Comparison of ENCODE assay signal across 20 mouse cellular contexts in the genomic region with DNA sequence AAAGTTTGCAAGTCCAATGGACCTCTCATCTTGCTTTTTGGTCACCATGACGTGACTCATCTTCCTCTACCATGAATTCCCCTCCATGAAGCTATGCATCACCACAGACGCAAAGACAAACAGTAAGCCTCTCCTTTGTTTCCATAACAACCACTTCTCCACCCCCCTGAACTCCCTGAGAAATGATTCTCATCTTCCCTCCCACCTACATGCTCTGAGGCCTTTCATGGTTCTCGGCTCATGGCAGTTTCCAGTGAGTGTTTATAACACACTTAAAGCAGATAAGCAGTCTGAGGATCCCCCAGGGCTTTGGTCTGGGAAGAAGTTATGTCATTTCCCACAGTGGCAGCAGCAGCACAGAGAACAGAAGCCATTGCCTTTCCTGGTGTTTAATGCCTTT. TPM values are rescaled to one million over a fixed set of nuclear protein-coding genes. Genes with fewer than 3 reads are reported as not detected.
DNase-seq lines count a peak whose midpoint lies in the region; ATAC-seq lines count a peak whose summit lies in the region.
"Had no signal": no experiment of that assay in that cellular context is flagged by ENCODE, and none has a peak within 500 bp of the region (broad histone marks: within the 10 kb centered on the region; RNA-seq: fewer than 3 reads in every experiment).

No protein-coding gene starts in this region.

- 43% methylated on average over 3 of the region's 3 CpGs for WGBS in midbrain, embryonic 15.5 days
- 56% methylated on average over 3 of the region's 3 CpGs for WGBS in midbrain, embryonic 13.5 days
- WGBS in neural tube, embryonic 15.5 days: 37% methylated on average over 3 of the region's 3 CpGs

- H3K9ac ChIP-seq in midbrain, embryonic 15.5 days: no peak overlapping the region
- no peak overlapping the region for H3K9ac ChIP-seq in midbrain, embryonic 13.5 days (replicated peaks)
- no peak overlapping the region for H3K9ac ChIP-seq in neural tube, embryonic 15.5 days (replicated peaks)
- H3K9ac ChIP-seq: limb, embryonic 15.5 days; liver, postnatal 0 days had no signal

- DNase-seq in frontal cortex, postnatal 14 days (ENCODE audit: low spot score in 2 of 2): no peak
- DNase-seq in urinary bladder, postnatal 25 days (ENCODE audit: low spot score): no peak
- DNase-seq in left cerebral cortex, adult 11 months (ENCODE audit: low spot score): no peak
- DNase-seq: adrenal gland, postnatal 14 days; cerebellum, postnatal 25 days; gastrocnemius, postnatal 10 days; kidney, postnatal 10 days; liver, postnatal 0 days had no signal

- no peak overlapping the region for H3K27ac ChIP-seq in midbrain, embryonic 15.5 days
- H3K27ac ChIP-seq in midbrain, embryonic 13.5 days: no peak overlapping the region
- H3K27ac ChIP-seq in neural tube, embryonic 15.5 days (replicated peaks): no peak overlapping the region
- H3K27ac ChIP-seq: embryonic facial prominence, embryonic 10.5 days; heart, embryonic 10.5 days; limb, embryonic 15.5 days had no signal

- H3K27me3 ChIP-seq in midbrain, embryonic 15.5 days (replicated peaks): no peaks in the 10 kb centered on the region
- no peaks in the 10 kb centered on the region for H3K27me3 ChIP-seq in midbrain, embryonic 13.5 days
- no peaks in the 10 kb centered on the region for H3K27me3 ChIP-seq in neural tube, embryonic 15.5 days (replicated peaks)
- H3K27me3 ChIP-seq: limb, embryonic 15.5 days had no signal

- no peaks in the 10 kb centered on the region for H3K9me3 ChIP-seq in midbrain, embryonic 15.5 days
- H3K9me3 ChIP-seq in midbrain, embryonic 13.5 days: no peaks in the 10 kb centered on the region
- no peaks in the 10 kb centered on the region for H3K9me3 ChIP-seq in neural tube, embryonic 15.5 days (replicated peaks)
- H3K9me3 ChIP-seq: embryonic facial prominence, embryonic 10.5 days; heart, embryonic 10.5 days; limb, embryonic 15.5 days had no signal

- ATAC-seq in frontal cortex, adult (ENCODE audit: low TSS enrichment): peak; percentile 82
- peak; percentile 39; the same call in 1 of the 2 replicates for ATAC-seq in midbrain, embryonic 15.5 days (replicated peaks)
- no peak for ATAC-seq in midbrain, embryonic 13.5 days
- peak; percentile 74 for ATAC-seq in activated CD4-positive, CD25-positive, alpha-beta regulatory T cell, adult 4 months
- ATAC-seq in neural tube, embryonic 15.5 days (ENCODE audit: low FRiP score): peak; percentile 85
- ATAC-seq: forebrain, embryonic 16.5 days; intestine, embryonic 16.5 days; liver, postnatal 0 days had no signal

- H3K4me1 ChIP-seq in midbrain, embryonic 15.5 days: no peaks in the 10 kb centered on the region; the same call in 1 of the 2 replicates
- H3K4me1 ChIP-seq in midbrain, embryonic 13.5 days (replicated peaks): no peaks in the 10 kb centered on the region
- H3K4me1 ChIP-seq in neural tube, embryonic 15.5 days: no peaks in the 10 kb centered on the region
- H3K4me1 ChIP-seq: heart, embryonic 10.5 days had no signal

- H3K36me3 ChIP-seq in midbrain, embryonic 15.5 days (replicated peaks): no peaks in the 10 kb centered on the region
- no peaks in the 10 kb centered on the region for H3K36me3 ChIP-seq in midbrain, embryonic 13.5 days
- no peaks in the 10 kb centered on the region for H3K36me3 ChIP-seq in neural tube, embryonic 15.5 days

- H3K4me2 ChIP-seq in midbrain, embryonic 15.5 days: no peak overlapping the region
- H3K4me2 ChIP-seq in midbrain, embryonic 13.5 days (replicated peaks): no peak overlapping the region
- no peak overlapping the region for H3K4me2 ChIP-seq in neural tube, embryonic 15.5 days
- H3K4me2 ChIP-seq: limb, embryonic 15.5 days had no signal

- no peak overlapping the region for H3K4me3 ChIP-seq in midbrain, embryonic 15.5 days
- H3K4me3 ChIP-seq in midbrain, embryonic 13.5 days (replicated peaks): no peak overlapping the region
- no peak overlapping the region for H3K4me3 ChIP-seq in neural tube, embryonic 15.5 days (replicated peaks)
- H3K4me3 ChIP-seq: embryonic facial prominence, embryonic 10.5 days; erythroblast, embryonic 14.5 days; heart, embryonic 10.5 days; limb, embryonic 15.5 days; myocyte had no signal

RNA-seq across cellular contexts. Expression of gene Nid1, which starts 56.2 kb away (rescaled TPM):
- polyA plus RNA-seq in midbrain, embryonic 15.5 days (2015; fragmentation: Nextera tagmentation; extraction: Ambion mirVana): 38.6 and 42.2 TPM in 2 replicates
- polyA plus RNA-seq in midbrain, embryonic 13.5 days (2015; fragmentation: Nextera tagmentation; extraction: Ambion mirVana): 27.9 and 29.9 TPM in 2 replicates
- polyA plus RNA-seq in activated CD4-positive, CD25-positive, alpha-beta regulatory T cell, adult 4 months (2017; shearing (Covaris generic)): not detected
- polyA plus RNA-seq in neural tube, embryonic 15.5 days (2015; fragmentation: Nextera tagmentation; extraction: Ambion mirVana): 51.0 and 54.1 TPM in 2 replicates
- polyA plus RNA-seq: erythroblast, embryonic 14.5 days had no signal

Comparison
In these comparisons a context has a peak if more than half of its experiments do, and no peak if none do; other contexts are left out.
1. RNA of gene Nid1, which starts 56.2 kb away (polyA plus RNA-seq): 51.0 to 54.1 TPM in neural tube, embryonic 15.5 days, 38.6 to 42.2 TPM in midbrain, embryonic 15.5 days and 27.9 to 29.9 TPM in midbrain, embryonic 13.5 days; not detected in activated CD4-positive, CD25-positive, alpha-beta regulatory T cell, adult 4 months; every median in the first group is over 10 times any median in the second.